8 mouse cellular contexts compared by ENCODE assay signal in genomic region chr2:181601751-181602145, GRCm38 (mm10). TPM values are rescaled to one million over a fixed set of nuclear protein-coding genes. Genes with fewer than 3 reads are reported as not detected.
DNase-seq lines count a peak whose midpoint lies in the region; ATAC-seq and TF ChIP-seq lines count a peak whose summit lies in the region.

No protein-coding gene starts in this region.

- peak overlapping the region; percentile 93 for H3K9ac ChIP-seq in liver, adult 2 months (ENCODE audit: low read depth, low read length)
- H3K9ac ChIP-seq in embryonic facial prominence, embryonic 14.5 days (ENCODE audit: low read depth, low read length), result peak overlapping the region; percentile 90
- peak overlapping the region; percentile 87 for H3K9ac ChIP-seq in intestine, embryonic 14.5 days (ENCODE audit: low read length)
- peak overlapping the region; percentile 80 for H3K9ac ChIP-seq in neural tube, embryonic 12.5 days

- no peaks in the 10 kb centered on the region for H3K9me3 ChIP-seq in embryonic facial prominence, embryonic 14.5 days (ENCODE audit: control insufficient read depth, low read length)
- H3K9me3 ChIP-seq in intestine, embryonic 14.5 days (ENCODE audit: control insufficient read depth, low read length), result no peaks in the 10 kb centered on the region
- no peaks in the 10 kb centered on the region for H3K9me3 ChIP-seq in neural tube, embryonic 12.5 days

- H3K4me3 ChIP-seq in liver, adult 2 months (ENCODE audit: insufficient read depth, low read depth, low read length), result peak overlapping the region; percentile 94
- H3K4me3 ChIP-seq in embryonic facial prominence, embryonic 14.5 days (ENCODE audit: low read depth, low read length), result peak overlapping the region; percentile 76
- H3K4me3 ChIP-seq in intestine, embryonic 14.5 days (ENCODE audit: low read depth, low read length), result peak overlapping the region; percentile 93
- H3K4me3 ChIP-seq in neural tube, embryonic 12.5 days, result peak overlapping the region; percentile 86

- peaks cover 9% of the 10 kb centered on the region; the same call in 1 of the 2 replicates for H3K79me2 ChIP-seq in liver, adult 2 months (ENCODE audit: control insufficient read depth, insufficient read depth, low read length)

- TF ChIP-seq CTCF in liver, adult 2 months (IDR thresholded peaks at IDR 0.05; ENCODE audit: low read depth, low read length), result no peak

- H3K27ac ChIP-seq in liver, adult 2 months (replicated peaks; ENCODE audit: insufficient read depth, low read depth, low read length), result peak overlapping the region; percentile 83; the same call in 1 of the 2 replicates
- peak overlapping the region; percentile 80 for H3K27ac ChIP-seq in embryonic facial prominence, embryonic 14.5 days (replicated peaks; ENCODE audit: low read depth, low read length)
- no peak overlapping the region for H3K27ac ChIP-seq in intestine, embryonic 14.5 days (ENCODE audit: low read depth)
- no peak overlapping the region for H3K27ac ChIP-seq in neural tube, embryonic 12.5 days

- H3K36me3 ChIP-seq in liver, adult 2 months (ENCODE audit: control insufficient read depth, insufficient read depth, low read length), result peaks cover 6% of the 10 kb centered on the region; the same call in 1 of the 2 replicates
- H3K36me3 ChIP-seq in embryonic facial prominence, embryonic 14.5 days (ENCODE audit: control insufficient read depth, insufficient read depth, low read length), result no peaks in the 10 kb centered on the region
- H3K36me3 ChIP-seq in intestine, embryonic 14.5 days (ENCODE audit: control insufficient read depth, insufficient read depth, low read length), result no peaks in the 10 kb centered on the region
- 0 out of 2 replicates have a peak, but pooled peaks cover 3% of the 10 kb centered on the region for H3K36me3 ChIP-seq in neural tube, embryonic 12.5 days

- no peak for TF ChIP-seq POLR2A in liver, adult 2 months (IDR thresholded peaks at IDR 0.05; ENCODE audit: extremely low read depth, insufficient read depth, low read length)

- peak overlapping the region; percentile 75 for H3K4me2 ChIP-seq in embryonic facial prominence, embryonic 14.5 days (ENCODE audit: low read depth, low read length)
- H3K4me2 ChIP-seq in intestine, embryonic 14.5 days (ENCODE audit: low read length), result peak overlapping the region; percentile 90
- H3K4me2 ChIP-seq in neural tube, embryonic 12.5 days (replicated peaks), result peak overlapping the region; percentile 87

- WGBS in liver, adult 2 months, result 16% methylated on average over 10 of the region's 10 CpGs
- 25% methylated on average over 10 of the region's 10 CpGs for WGBS in embryonic facial prominence, embryonic 14.5 days
- WGBS in intestine, embryonic 14.5 days, result 26% methylated on average over 10 of the region's 10 CpGs
- 29% methylated on average over 10 of the region's 10 CpGs for WGBS in neural tube, embryonic 12.5 days

- no peaks in the 10 kb centered on the region for H3K27me3 ChIP-seq in liver, adult 2 months (ENCODE audit: control insufficient read depth, insufficient read depth, low read length)
- peaks cover 26% of the 10 kb centered on the region for H3K27me3 ChIP-seq in embryonic facial prominence, embryonic 14.5 days (replicated peaks; ENCODE audit: control insufficient read depth, insufficient read depth, low read length)
- peaks cover 4% of the 10 kb centered on the region; the same call in 1 of the 2 replicates for H3K27me3 ChIP-seq in intestine, embryonic 14.5 days (replicated peaks; ENCODE audit: control insufficient read depth, insufficient read depth, low read length)
- H3K27me3 ChIP-seq in neural tube, embryonic 12.5 days (replicated peaks), result no peaks in the 10 kb centered on the region

- no peak for ATAC-seq in embryonic facial prominence, embryonic 14.5 days (ENCODE audit: low read depth)
- ATAC-seq in intestine, embryonic 14.5 days (replicated peaks; ENCODE audit: low FRiP score, low TSS enrichment, low read depth), result no peak
- no peak for ATAC-seq in neural tube, embryonic 12.5 days (ENCODE audit: low FRiP score, low read depth)

- DNase-seq in liver, adult 2 months (ENCODE audit: extremely low read depth, low read depth, low spot score), result no peak
- no peak for DNase-seq in liver
- DNase-seq in embryonic facial prominence, embryonic 14.5 days (ENCODE audit: low spot score), result no peak
- DNase-seq in intestine, embryonic 14.5 days (ENCODE audit: low spot score), result no peak
- no peak for DNase-seq in thymus, postnatal 0 days (ENCODE audit: low spot score)
- no peak for DNase-seq in frontal cortex, postnatal 25 days (ENCODE audit: low spot score in 2 of 2)
- DNase-seq in urinary bladder, adult 18-20 months (ENCODE audit: low spot score in 2 of 2), result no peak

- peaks cover 5% of the 10 kb centered on the region for H3K4me1 ChIP-seq in liver, adult 2 months (ENCODE audit: control insufficient read depth, insufficient read depth, low read length)
- peaks cover 9% of the 10 kb centered on the region for H3K4me1 ChIP-seq in embryonic facial prominence, embryonic 14.5 days (ENCODE audit: control insufficient read depth, insufficient read depth, low read length)
- H3K4me1 ChIP-seq in intestine, embryonic 14.5 days (replicated peaks; ENCODE audit: control insufficient read depth, insufficient read depth, low read length), result peaks cover 23% of the 10 kb centered on the region
- peaks cover 28% of the 10 kb centered on the region for H3K4me1 ChIP-seq in neural tube, embryonic 12.5 days

RNA-seq across cellular contexts. Expression of gene Samd10, which starts 2.7 kb away (rescaled TPM):
- total RNA-seq in liver, adult 2 months (2014; rRNA removed), result 0.54 and 0.55 TPM in 2 replicates
- 2.2 and 4.6 TPM in 2 replicates for polyA plus RNA-seq in liver, adult 2 months (2012; rRNA removed)
- polyA plus RNA-seq in embryonic facial prominence, embryonic 14.5 days (2014; fragmentation: Nextera tagmentation; extraction: Ambion mirVana), result 13.1 and 13.2 TPM in 2 replicates
- polyA plus RNA-seq in intestine, embryonic 14.5 days (2014; fragmentation: Nextera tagmentation; extraction: Ambion mirVana), result 25.4 and 26.4 TPM in 2 replicates
- polyA plus RNA-seq in neural tube, embryonic 12.5 days (2016; fragmentation: Nextera tagmentation; extraction: Ambion mirVana), result 107 and 112 TPM in 2 replicates
- 9.4 and 12.1 TPM in 2 replicates for polyA plus RNA-seq in thymus, postnatal 0 days (2015; fragmentation: Nextera tagmentation; extraction: Ambion mirVana)

RNA-seq across cellular contexts. Expression of gene Zfp512b, which starts 9.1 kb away (rescaled TPM):
- total RNA-seq in liver, adult 2 months (2014; rRNA removed), result 9.5 and 15.1 TPM in 2 replicates
- 16.9 and 28.0 TPM in 2 replicates for polyA plus RNA-seq in liver, adult 2 months (2012; rRNA removed)
- 42.0 and 46.5 TPM in 2 replicates for polyA plus RNA-seq in embryonic facial prominence, embryonic 14.5 days (2014; fragmentation: Nextera tagmentation; extraction: Ambion mirVana)
- polyA plus RNA-seq in intestine, embryonic 14.5 days (2014; fragmentation: Nextera tagmentation; extraction: Ambion mirVana), result 35.0 TPM in 2 replicates
- 86.5 and 89.6 TPM in 2 replicates for polyA plus RNA-seq in neural tube, embryonic 12.5 days (2016; fragmentation: Nextera tagmentation; extraction: Ambion mirVana)
- 23.3 and 35.0 TPM in 2 replicates for polyA plus RNA-seq in thymus, postnatal 0 days (2015; fragmentation: Nextera tagmentation; extraction: Ambion mirVana)

RNA-seq across cellular contexts. Expression of gene Prpf6, which starts 10.1 kb away (rescaled TPM):
- total RNA-seq in liver, adult 2 months (2014; rRNA removed), result 24.3 and 27.3 TPM in 2 replicates
- 11.1 and 13.4 TPM in 2 replicates for polyA plus RNA-seq in liver, adult 2 months (2012; rRNA removed)
- polyA plus RNA-seq in embryonic facial prominence, embryonic 14.5 days (2014; fragmentation: Nextera tagmentation; extraction: Ambion mirVana), result 57.4 and 61.7 TPM in 2 replicates
- 53.6 and 59.9 TPM in 2 replicates for polyA plus RNA-seq in intestine, embryonic 14.5 days (2014; fragmentation: Nextera tagmentation; extraction: Ambion mirVana)
- 72.9 and 78.0 TPM in 2 replicates for polyA plus RNA-seq in neural tube, embryonic 12.5 days (2016; fragmentation: Nextera tagmentation; extraction: Ambion mirVana)
- polyA plus RNA-seq in thymus, postnatal 0 days (2015; fragmentation: Nextera tagmentation; extraction: Ambion mirVana), result 51.7 and 55.3 TPM in 2 replicates

RNA-seq across cellular contexts. Expression of gene Uckl1, which starts 17.1 kb away (rescaled TPM):
- 28.1 and 30.9 TPM in 2 replicates for total RNA-seq in liver, adult 2 months (2014; rRNA removed)
- 49.1 and 90.1 TPM in 2 replicates for polyA plus RNA-seq in liver, adult 2 months (2012; rRNA removed)
- 45.2 and 49.3 TPM in 2 replicates for polyA plus RNA-seq in embryonic facial prominence, embryonic 14.5 days (2014; fragmentation: Nextera tagmentation; extraction: Ambion mirVana)
- 62.8 and 65.1 TPM in 2 replicates for polyA plus RNA-seq in intestine, embryonic 14.5 days (2014; fragmentation: Nextera tagmentation; extraction: Ambion mirVana)
- 59.9 and 65.9 TPM in 2 replicates for polyA plus RNA-seq in neural tube, embryonic 12.5 days (2016; fragmentation: Nextera tagmentation; extraction: Ambion mirVana)
- polyA plus RNA-seq in thymus, postnatal 0 days (2015; fragmentation: Nextera tagmentation; extraction: Ambion mirVana), result 50.0 and 51.1 TPM in 2 replicates

RNA-seq across cellular contexts. Expression of gene Gm29797, which starts 55.1 kb away (rescaled TPM):
- total RNA-seq in liver, adult 2 months (2014; rRNA removed), result not detected in 2 replicates
- polyA plus RNA-seq in liver, adult 2 months (2012; rRNA removed), result not detected in 2 replicates
- polyA plus RNA-seq in embryonic facial prominence, embryonic 14.5 days (2014; fragmentation: Nextera tagmentation; extraction: Ambion mirVana), result 0.47 TPM in 1 of 2 replicates, not detected in the other
- 1.2 and 2.5 TPM in 2 replicates for polyA plus RNA-seq in intestine, embryonic 14.5 days (2014; fragmentation: Nextera tagmentation; extraction: Ambion mirVana)
- polyA plus RNA-seq in neural tube, embryonic 12.5 days (2016; fragmentation: Nextera tagmentation; extraction: Ambion mirVana), result not detected in 2 replicates
- 0.18 and 0.44 TPM in 2 replicates for polyA plus RNA-seq in thymus, postnatal 0 days (2015; fragmentation: Nextera tagmentation; extraction: Ambion mirVana)

Comparison
In these comparisons a context has a peak if more than half of its experiments do, and no peak if none do; other contexts are left out.
1. H3K27ac ChIP-seq: peak in liver, adult 2 months (single experiment) and embryonic facial prominence, embryonic 14.5 days (single experiment); none in intestine, embryonic 14.5 days (single experiment) and neural tube, embryonic 12.5 days (single experiment).
2. Peak in every context shown above with its lines, with median percentiles within 50 percentile points of each other: H3K4me3 ChIP-seq, H3K9ac ChIP-seq and H3K4me2 ChIP-seq.